Mouse (Mus musculus) kidney, embryonic 16.5 days (tissue): Measurements from ENCODE around the gene Gm28269. TPM values are rescaled to one million over a fixed set of nuclear protein-coding genes. Genes with fewer than 3 reads are reported as not detected.

Experiments used
- ATAC-seq: fragments of 200-750 bp; cut with Nextera tagmentation; 2 replicates; pipeline ENCODE4 v1.8.0; 2017; ENCODE audit warnings: moderate TSS enrichment; ENCODE audit not compliant: low FRiP score, low TSS enrichment
- H3K27ac ChIP-seq: fragments of 300-500 bp; sonication (generic); 2 replicates; pipeline ENCODE4 v1.5.1; 2014; ENCODE audit warnings: low read length
- H3K27me3 ChIP-seq: fragments of 300-500 bp; sonication (generic); 2 replicates; pipeline ENCODE4 v1.6.1; 2014; ENCODE audit warnings: low read length, control low read depth, mixed read lengths; ENCODE audit not compliant: insufficient read depth
- H3K36me3 ChIP-seq: fragments of 300-500 bp; sonication (generic); 2 replicates; pipeline ENCODE4 v1.6.1; 2014; ENCODE audit warnings: low read length, control low read depth, mixed read lengths; ENCODE audit not compliant: insufficient read depth
- H3K4me1 ChIP-seq: fragments of 300-500 bp; sonication (generic); 2 replicates; pipeline ENCODE4 v1.6.1; 2014; ENCODE audit warnings: low read length, control low read depth, mixed read lengths; ENCODE audit not compliant: insufficient read depth
- H3K4me2 ChIP-seq: fragments of 300-500 bp; sonication (generic); replicated peaks from 2 replicates; pipeline ENCODE4 v1.6.1; 2014; ENCODE audit warnings: low read depth, low read length
- H3K4me3 ChIP-seq: fragments of 300-500 bp; sonication (generic); 2 replicates; pipeline ENCODE4 v1.5.1; 2014; ENCODE audit warnings: mild to moderate bottlenecking, low read length
- H3K9ac ChIP-seq: fragments of 300-500 bp; sonication (generic); replicated peaks from 2 replicates; pipeline ENCODE4 v1.6.1; 2014; ENCODE audit warnings: low read length
- H3K9me3 ChIP-seq: fragments of 300-500 bp; sonication (generic); 2 replicates; pipeline ENCODE4 v1.6.1; 2016; ENCODE audit warnings: low read length, control low read depth
- WGBS: fragments of 180-500 bp; shearing (Covaris S2); extraction: QIAGEN DNeasy Blood & Tissue Kit; methylation state at CpG from one replicate; pipeline ENCODE4 v1.1.7; 2014; 5-methylcytosine and 5-hydroxymethylcytosine counted together
- polyA plus RNA-seq: library from polyadenylated mRNA; unstranded; fragments of >200 nt; fragmentation: Nextera tagmentation; extraction: Ambion mirVana; gene quantifications from 2 replicates; pipeline ENCODE4 v1.2.1, GENCODE M21; 2015

Gene Gm28269
- polyA plus RNA-seq: not detected in 2 replicates

- Histone ChIP-seq H3K4me1 (no peaks in the 10 kb centered on the region), H3K9me3 (no peaks in the 10 kb centered on the region), H3K9ac (no peak within 1 kb of the TSS), H3K4me2 (no peak within 1 kb of the TSS), H3K36me3 (no peaks in the 10 kb centered on the region), H3K27me3 (no peaks in the 10 kb centered on the region), H3K27ac (no peak within 1 kb of the TSS), H3K4me3 (no peak within 1 kb of the TSS)
- ATAC-seq: no peak
Observed at GRCm38 (mm10) chrX:21744997-21745396, at the start of gene Gm28269. Gm28269 (minus strand) TSS chrX:21745097.

DNA sequence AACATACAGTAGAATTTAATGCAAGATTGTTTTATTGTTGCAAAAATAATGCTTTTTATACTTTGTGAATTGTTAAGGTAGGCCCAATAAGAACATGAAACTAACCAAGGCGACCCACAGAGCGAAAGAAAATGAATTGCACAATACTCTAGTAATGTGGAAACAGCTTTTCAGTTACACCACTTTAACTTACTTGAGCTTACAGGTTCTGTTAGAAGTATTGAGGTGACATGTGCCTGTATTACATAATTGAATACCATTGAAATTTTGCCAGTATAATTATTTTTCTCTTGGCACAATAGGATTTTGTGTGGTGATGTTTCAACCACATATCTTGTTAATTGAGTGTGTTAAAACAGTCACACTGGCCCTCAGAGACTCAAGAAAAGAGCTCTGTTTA, 28.0 kb downstream of the Gm28269 start:
- no peaks in the 10 kb centered on the region for H3K4me1 ChIP-seq
- WGBS: 83% methylated on average over 2 of the region's 2 CpGs
- no peak overlapping the region for H3K4me2 ChIP-seq
- H3K4me3 ChIP-seq: no peak overlapping the region
- no peak overlapping the region for H3K9ac ChIP-seq
- H3K9me3 ChIP-seq: no peaks in the 10 kb centered on the region
- no peaks in the 10 kb centered on the region for H3K36me3 ChIP-seq
- no peaks in the 10 kb centered on the region for H3K27me3 ChIP-seq
- no peak overlapping the region for H3K27ac ChIP-seq
- no peak for ATAC-seq

GRCm38 (mm10) chrX:21715293-21715692, 29.6 kb downstream of the Gm28269 start:
- no peak overlapping the region for H3K9ac ChIP-seq
- no peaks in the 10 kb centered on the region for H3K27me3 ChIP-seq
- WGBS: 72% methylated on average over 5 of the region's 5 CpGs
- ATAC-seq: no peak
- no peak overlapping the region for H3K4me2 ChIP-seq
- H3K9me3 ChIP-seq: no peaks in the 10 kb centered on the region
- H3K4me3 ChIP-seq: no peak overlapping the region
- H3K4me1 ChIP-seq: no peaks in the 10 kb centered on the region
- no peaks in the 10 kb centered on the region for H3K36me3 ChIP-seq
- no peak overlapping the region for H3K27ac ChIP-seq

GRCm38 (mm10) chrX:21714829-21715228, 30.1 kb downstream of the Gm28269 start, which contains the start of gene Slc6a14:
Slc6a14 (plus strand) TSS chrX:21714896.
- H3K9ac ChIP-seq: no peak within 1 kb of the TSS
- no peak for ATAC-seq
- no peaks in the 10 kb centered on the region for H3K4me1 ChIP-seq
- no peak within 1 kb of the TSS for H3K4me3 ChIP-seq
- H3K27me3 ChIP-seq: no peaks in the 10 kb centered on the region
- H3K36me3 ChIP-seq: no peaks in the 10 kb centered on the region
- 60% methylated on average over 7 of the region's 7 CpGs for WGBS
- no peak within 1 kb of the TSS for H3K27ac ChIP-seq
- H3K4me2 ChIP-seq: no peak within 1 kb of the TSS
- H3K9me3 ChIP-seq: no peaks in the 10 kb centered on the region

- Histone ChIP-seq H3K4me2 (no peak overlapping the region), H3K36me3 (no peaks in the 10 kb centered on the region), H3K4me1 (no peaks in the 10 kb centered on the region), H3K27ac (no peak overlapping the region), H3K9ac (no peak overlapping the region), H3K27me3 (no peaks in the 10 kb centered on the region), H3K4me3 (no peak overlapping the region), H3K9me3 (no peaks in the 10 kb centered on the region)
- WGBS: 78% methylated on average over 1 of the region's 1 CpGs
- ATAC-seq: no peak
Observed at GRCm38 (mm10) chrX:21704470-21704869, 40.4 kb downstream of the Gm28269 start.

DNA sequence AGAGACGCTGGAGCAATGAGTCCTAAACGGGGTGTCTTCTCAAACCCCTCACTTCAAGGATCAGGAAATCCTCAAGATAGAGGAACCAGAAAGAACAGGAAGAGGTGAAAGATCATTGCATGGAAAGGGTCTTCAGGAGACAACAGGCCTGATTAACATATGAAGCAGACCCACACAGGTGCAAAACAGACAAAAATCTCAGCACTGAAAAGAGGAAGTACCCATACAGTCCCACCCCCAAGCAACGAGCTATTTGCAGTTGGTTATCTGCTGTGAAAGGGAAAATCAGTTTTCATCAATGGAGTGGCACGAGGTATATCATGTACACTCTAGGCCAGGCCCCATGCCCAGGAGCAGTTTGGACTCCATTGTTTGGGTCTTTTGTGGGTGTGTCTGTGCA, 43.3 kb downstream of the Gm28269 start:
- no peak overlapping the region for H3K27ac ChIP-seq
- ATAC-seq: no peak
- H3K9me3 ChIP-seq: no peaks in the 10 kb centered on the region
- no peaks in the 10 kb centered on the region for H3K4me1 ChIP-seq
- WGBS: 76% methylated on average over 4 of the region's 4 CpGs
- no peak overlapping the region for H3K9ac ChIP-seq
- H3K4me3 ChIP-seq: no peak overlapping the region
- no peaks in the 10 kb centered on the region for H3K27me3 ChIP-seq
- H3K4me2 ChIP-seq: no peak overlapping the region
- H3K36me3 ChIP-seq: no peaks in the 10 kb centered on the region

DNA sequence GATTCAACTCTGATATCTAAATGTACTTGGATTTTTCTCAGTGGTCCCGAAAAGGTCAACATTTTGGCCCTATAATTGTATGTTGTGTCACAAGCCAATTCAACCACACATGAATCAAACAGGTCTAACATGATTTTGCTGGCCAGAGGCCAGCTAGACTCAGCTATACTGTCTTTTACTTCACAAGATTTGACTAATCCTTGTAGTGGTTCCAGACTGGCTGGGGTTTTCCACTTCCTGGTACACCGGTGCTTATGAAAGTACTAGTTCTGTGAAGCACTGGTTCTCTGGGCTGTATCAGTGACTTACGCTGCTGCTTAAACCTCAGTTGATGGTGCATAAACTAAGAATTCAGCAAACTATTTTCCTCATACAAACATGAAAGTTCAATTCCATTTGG, 49.2 kb downstream of the Gm28269 start:
- Histone ChIP-seq H3K4me1 (no peaks in the 10 kb centered on the region), H3K4me2 (no peak overlapping the region), H3K27ac (no peak overlapping the region), H3K4me3 (no peak overlapping the region), H3K9me3 (no peaks in the 10 kb centered on the region), H3K27me3 (no peaks in the 10 kb centered on the region), H3K36me3 (no peaks in the 10 kb centered on the region), H3K9ac (no peak overlapping the region)
- ATAC-seq: no peak
- 72% methylated on average over 3 of the region's 3 CpGs for WGBS

DNA sequence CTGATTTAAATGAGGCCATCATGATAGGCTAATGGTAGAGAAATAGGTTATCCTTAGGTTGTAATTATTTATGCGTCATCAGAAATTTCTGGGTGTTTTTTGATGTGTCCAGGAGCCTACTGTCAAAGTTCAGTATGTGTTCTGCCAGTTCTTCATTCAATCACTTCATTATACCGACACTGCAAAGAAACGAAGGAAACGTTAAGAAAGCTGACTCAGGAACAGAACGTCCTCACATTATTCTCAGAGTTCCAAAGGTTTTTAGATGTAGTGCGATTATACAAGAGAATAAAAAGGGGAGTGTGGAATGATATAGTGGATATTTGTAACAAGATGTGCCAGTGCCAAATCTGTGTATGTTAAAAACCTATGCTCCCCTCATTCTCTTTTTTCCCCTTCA, 49.7 kb downstream of the Gm28269 start:
- no peaks in the 10 kb centered on the region for H3K9me3 ChIP-seq
- H3K27ac ChIP-seq: no peak overlapping the region
- WGBS: 69% methylated on average over 6 of the region's 6 CpGs
- H3K9ac ChIP-seq: no peak overlapping the region
- no peaks in the 10 kb centered on the region for H3K27me3 ChIP-seq
- H3K4me3 ChIP-seq: no peak overlapping the region
- H3K4me2 ChIP-seq: no peak overlapping the region
- H3K36me3 ChIP-seq: no peaks in the 10 kb centered on the region
- no peaks in the 10 kb centered on the region for H3K4me1 ChIP-seq
- no peak for ATAC-seq

Other genes with a start within 250 kb of the Gm28269 start
- 0.05 and 0.32 TPM in 2 replicates for gene Slc6a14, start 30.2 kb downstream of the Gm28269 start, polyA plus RNA-seq